Mouse (Mus musculus) kidney, embryonic 16.5 days (tissue): ENCODE measurements around the gene Nckap5. TPM values are rescaled to one million over a fixed set of nuclear protein-coding genes. Genes with fewer than 3 reads are reported as not detected.
A peak's percentile ranks its signal among the peaks of the same experiment; 100 is the strongest.

Source experiments
- ATAC-seq: fragments of 200-750 bp; cut with Nextera tagmentation; 2 replicates; pipeline ENCODE4 v1.8.0; 2017; ENCODE audit warnings: moderate TSS enrichment; ENCODE audit not compliant: low FRiP score, low TSS enrichment
- H3K27ac ChIP-seq: fragments of 300-500 bp; sonication (generic); 2 replicates; pipeline ENCODE4 v1.5.1; 2014; ENCODE audit warnings: low read length
- H3K27me3 ChIP-seq: fragments of 300-500 bp; sonication (generic); 2 replicates; pipeline ENCODE4 v1.6.1; 2014; ENCODE audit warnings: low read length, control low read depth, mixed read lengths; ENCODE audit not compliant: insufficient read depth
- H3K36me3 ChIP-seq: fragments of 300-500 bp; sonication (generic); 2 replicates; pipeline ENCODE4 v1.6.1; 2014; ENCODE audit warnings: low read length, control low read depth, mixed read lengths; ENCODE audit not compliant: insufficient read depth
- H3K4me1 ChIP-seq: fragments of 300-500 bp; sonication (generic); 2 replicates; pipeline ENCODE4 v1.6.1; 2014; ENCODE audit warnings: low read length, control low read depth, mixed read lengths; ENCODE audit not compliant: insufficient read depth
- H3K4me2 ChIP-seq: fragments of 300-500 bp; sonication (generic); replicated peaks from 2 replicates; pipeline ENCODE4 v1.6.1; 2014; ENCODE audit warnings: low read depth, low read length
- H3K4me3 ChIP-seq: fragments of 300-500 bp; sonication (generic); 2 replicates; pipeline ENCODE4 v1.5.1; 2014; ENCODE audit warnings: mild to moderate bottlenecking, low read length
- H3K9ac ChIP-seq: fragments of 300-500 bp; sonication (generic); replicated peaks from 2 replicates; pipeline ENCODE4 v1.6.1; 2014; ENCODE audit warnings: low read length
- H3K9me3 ChIP-seq: fragments of 300-500 bp; sonication (generic); 2 replicates; pipeline ENCODE4 v1.6.1; 2016; ENCODE audit warnings: low read length, control low read depth
- WGBS: fragments of 180-500 bp; shearing (Covaris S2); extraction: QIAGEN DNeasy Blood & Tissue Kit; methylation state at CpG from one replicate; pipeline ENCODE4 v1.1.7; 2014; 5-methylcytosine and 5-hydroxymethylcytosine counted together
- polyA plus RNA-seq: library from polyadenylated mRNA; unstranded; fragments of >200 nt; fragmentation: Nextera tagmentation; extraction: Ambion mirVana; gene quantifications from 2 replicates; pipeline ENCODE4 v1.2.1, GENCODE M21; 2015

Gene Nckap5
- polyA plus RNA-seq, 1 experiment from 2014 or later = 4.2 TPM

DNA sequence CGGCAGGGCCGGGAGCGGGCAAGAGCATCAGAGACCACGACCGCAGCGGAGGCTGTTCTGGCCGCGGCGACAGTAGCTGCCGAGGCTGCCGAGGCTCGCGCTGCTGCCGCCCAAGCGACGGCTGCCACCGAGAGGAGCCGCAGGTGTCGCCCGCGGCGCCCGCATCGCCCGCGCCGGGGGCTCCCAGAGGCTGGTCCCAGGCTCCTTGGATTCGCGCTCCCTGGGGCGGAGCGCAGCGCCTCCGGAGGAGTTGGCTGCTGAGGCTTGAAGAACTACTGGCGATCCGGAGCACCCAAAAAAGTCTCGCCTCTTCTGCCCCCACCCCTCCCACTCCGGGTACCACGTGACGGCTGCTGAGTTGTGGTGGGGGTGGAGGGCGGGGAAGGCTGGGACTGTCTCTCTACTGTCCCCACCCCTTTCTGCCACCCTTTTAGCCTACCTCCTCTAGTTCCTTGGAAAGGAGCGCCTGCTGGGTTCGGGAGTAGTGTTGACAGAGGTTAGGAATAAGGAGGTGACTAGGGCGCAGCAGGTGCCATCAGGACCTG, 918.6 kb downstream of the Nckap5 start:
- no peaks in the 10 kb centered on the region for H3K36me3 ChIP-seq
- WGBS = under 1% methylated on average over 43 of the region's 43 CpGs
- ATAC-seq = peak; percentile 67

DNA sequence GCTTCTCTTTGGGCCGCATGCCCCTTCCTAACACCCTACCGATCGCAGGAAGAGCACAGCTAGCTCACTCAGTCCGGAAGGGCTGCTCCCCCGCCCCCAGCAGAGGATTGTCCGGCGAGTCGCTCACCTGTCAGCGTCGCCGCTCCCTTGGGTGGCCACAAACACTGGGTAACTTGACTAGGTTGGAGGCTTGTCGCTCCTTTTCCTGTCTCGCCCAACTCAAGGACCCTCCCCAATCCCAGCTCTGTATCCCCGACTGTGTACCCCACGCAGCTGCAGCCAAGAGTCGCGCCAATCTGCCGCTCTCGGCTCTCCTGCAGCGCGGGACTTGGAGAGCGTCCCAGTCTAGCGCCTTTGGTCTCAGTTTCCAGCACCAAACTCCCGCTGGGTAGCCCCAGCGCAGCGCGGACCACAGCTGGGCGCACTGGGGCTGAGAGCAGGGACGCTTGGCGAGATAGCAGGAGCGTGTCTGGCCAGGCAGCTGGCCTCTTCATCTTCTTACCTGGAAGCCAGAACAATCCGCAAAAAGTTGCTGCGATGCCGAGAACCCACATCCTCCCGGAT, 919.2 kb downstream of the Nckap5 start:
- no peaks in the 10 kb centered on the region for H3K36me3 ChIP-seq
- H3K27ac ChIP-seq = no peak overlapping the region
- H3K27me3 ChIP-seq = peaks cover 40% of the 10 kb centered on the region
- peaks cover 32% of the 10 kb centered on the region for H3K4me1 ChIP-seq
- peak overlapping the region; percentile 28; the same call in 1 of the 2 replicates for H3K9ac ChIP-seq
- peak overlapping the region; percentile 93 for H3K4me2 ChIP-seq
- ATAC-seq = peak; percentile 59
- under 1% methylated on average over 35 of the region's 35 CpGs for WGBS
- no peaks in the 10 kb centered on the region for H3K9me3 ChIP-seq
- H3K4me3 ChIP-seq = peak overlapping the region; percentile 47

More for the DNA sequence above, 918.6 kb downstream of the Nckap5 start:
- Histone ChIP-seq H3K4me2 (peak overlapping the region; percentile 93), H3K9ac (peak overlapping the region; percentile 28; the same call in 1 of the 2 replicates), H3K9me3 (no peaks in the 10 kb centered on the region), H3K4me3 (peak overlapping the region; percentile 47), H3K27me3 (peaks cover 40% of the 10 kb centered on the region), H3K27ac (no peak overlapping the region), H3K4me1 (peaks cover 32% of the 10 kb centered on the region)

GRCm38 (mm10) chr1:125910871-125911265, 919.7 kb downstream of the Nckap5 start:
- 2% methylated on average over 9 of the region's 9 CpGs for WGBS
- H3K9ac ChIP-seq = no peak overlapping the region
- H3K4me3 ChIP-seq = peak overlapping the region; percentile 47
- no peak for ATAC-seq
- no peaks in the 10 kb centered on the region for H3K36me3 ChIP-seq
- H3K9me3 ChIP-seq = no peaks in the 10 kb centered on the region
- peaks cover 37% of the 10 kb centered on the region for H3K27me3 ChIP-seq
- H3K27ac ChIP-seq = no peak overlapping the region
- peak overlapping the region; percentile 93 for H3K4me2 ChIP-seq
- H3K4me1 ChIP-seq = peaks cover 32% of the 10 kb centered on the region

GRCm38 (mm10) chr1:125910211-125910870, 920.3 kb downstream of the Nckap5 start:
- ATAC-seq = peak; percentile 62; the same call in 1 of the 2 replicates
- peak overlapping the region; percentile 47 for H3K4me3 ChIP-seq
- H3K4me2 ChIP-seq = peak overlapping the region; percentile 93

GRCm38 (mm10) chr1:125893158-125893557, 937.4 kb downstream of the Nckap5 start:
- 89% methylated on average over 9 of the region's 9 CpGs for WGBS
- H3K4me1 ChIP-seq = no peaks in the 10 kb centered on the region
- H3K36me3 ChIP-seq = no peaks in the 10 kb centered on the region
- no peak for ATAC-seq
- H3K4me2 ChIP-seq = no peak overlapping the region
- no peak overlapping the region for H3K27ac ChIP-seq
- H3K9ac ChIP-seq = no peak overlapping the region
- H3K4me3 ChIP-seq = no peak overlapping the region
- H3K9me3 ChIP-seq = no peaks in the 10 kb centered on the region
- no peaks in the 10 kb centered on the region for H3K27me3 ChIP-seq

More at GRCm38 (mm10) chr1:125910211-125910870, 920.3 kb downstream of the Nckap5 start:
- no peaks in the 10 kb centered on the region for H3K36me3 ChIP-seq
- no peaks in the 10 kb centered on the region for H3K9me3 ChIP-seq
- no peak overlapping the region for H3K27ac ChIP-seq
- 3% methylated on average over 14 of the region's 14 CpGs for WGBS
- H3K4me1 ChIP-seq = peaks cover 32% of the 10 kb centered on the region
- no peak overlapping the region for H3K9ac ChIP-seq
- peaks cover 37% of the 10 kb centered on the region for H3K27me3 ChIP-seq

DNA sequence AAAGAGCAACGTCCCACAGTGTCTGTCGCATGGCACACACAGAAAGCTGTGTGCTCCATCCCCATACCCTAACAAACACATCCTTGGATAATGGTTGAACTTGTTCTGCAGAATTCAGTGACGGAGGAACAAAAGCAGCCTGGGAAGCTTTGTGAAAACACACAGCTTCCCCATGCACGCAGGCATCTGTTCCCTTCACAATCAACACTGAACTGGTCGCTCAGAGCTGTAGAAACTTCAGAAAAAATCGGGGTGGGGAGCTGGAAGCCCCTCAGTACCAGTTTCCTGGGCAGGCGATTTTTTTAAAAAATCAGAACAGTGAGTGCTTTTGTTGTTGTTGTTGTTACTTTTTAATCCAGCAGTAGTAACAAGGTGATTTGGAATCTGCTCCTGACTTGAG, 960.5 kb downstream of the Nckap5 start:
- WGBS = 56% methylated on average over 7 of the region's 7 CpGs

More for the DNA sequence above, 960.5 kb downstream of the Nckap5 start:
- Histone ChIP-seq H3K27me3 (no peaks in the 10 kb centered on the region), H3K4me2 (no peak overlapping the region), H3K27ac (no peak overlapping the region), H3K36me3 (no peaks in the 10 kb centered on the region), H3K9ac (no peak overlapping the region), H3K9me3 (no peaks in the 10 kb centered on the region), H3K4me1 (no peaks in the 10 kb centered on the region), H3K4me3 (no peak overlapping the region)
- ATAC-seq = no peak
